Mouse (Mus musculus) ES-Bruce4 (cell line): Measurements from ENCODE around the gene Ccl6.

Experiments used
- CTCF ChIP-seq: IDR thresholded peaks from one replicate; pipeline ENCODE4 v1.8.1; 2011; ENCODE audit warnings: low read depth, low read length
- EP300 ChIP-seq: IDR thresholded peaks from 2 replicates; pipeline ENCODE4 v1.6.1; 2011; ENCODE audit warnings: low read depth, low read length; ENCODE audit not compliant: insufficient read depth

GRCm38 (mm10) chr11:83582626-83583449, 10.0 kb downstream of the Ccl6 start:
- TF ChIP-seq CTCF (no peak), EP300 (no peak)
